Mouse (Mus musculus) cerebellum, postnatal 14 days (tissue): ENCODE measurements around the gene Anln.
A peak's percentile ranks its signal among the peaks of the same experiment; 100 is the strongest.
"Not testable (repeated sequence)": the region's sequence is repeated elsewhere in the genome, so short reads cannot be mapped to it uniquely, and the experiment has no call there.

Experiments
- DNase-seq, 2 experiments: peaks; one replicate each; pipeline ENCODE4 v3.0.0; 2021; ENCODE audit warnings: mixed read lengths in 2 of 2

The Anln gene

DNA sequence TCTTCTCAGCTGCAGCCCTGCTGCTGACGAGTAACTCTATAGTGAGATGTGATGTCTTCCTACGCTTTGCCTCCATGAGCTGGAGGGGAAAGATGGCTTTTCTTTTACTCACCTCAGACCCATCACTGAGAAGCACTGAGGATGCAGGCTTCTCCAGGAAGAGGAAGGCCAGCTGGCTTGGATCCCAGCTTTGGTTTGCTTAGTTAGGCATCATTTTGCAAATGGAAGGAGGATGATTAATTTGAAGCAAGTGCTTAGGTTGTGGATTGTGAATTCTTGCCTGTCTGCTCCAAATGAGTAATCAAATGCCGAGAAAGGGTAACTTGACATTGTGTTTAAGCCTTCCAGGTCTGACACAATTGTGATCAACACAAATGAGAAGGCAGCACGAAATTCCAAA lies 10.0 kb upstream of the Anln start:
- DNase-seq, result peak; percentile 35 to 40

DNA sequence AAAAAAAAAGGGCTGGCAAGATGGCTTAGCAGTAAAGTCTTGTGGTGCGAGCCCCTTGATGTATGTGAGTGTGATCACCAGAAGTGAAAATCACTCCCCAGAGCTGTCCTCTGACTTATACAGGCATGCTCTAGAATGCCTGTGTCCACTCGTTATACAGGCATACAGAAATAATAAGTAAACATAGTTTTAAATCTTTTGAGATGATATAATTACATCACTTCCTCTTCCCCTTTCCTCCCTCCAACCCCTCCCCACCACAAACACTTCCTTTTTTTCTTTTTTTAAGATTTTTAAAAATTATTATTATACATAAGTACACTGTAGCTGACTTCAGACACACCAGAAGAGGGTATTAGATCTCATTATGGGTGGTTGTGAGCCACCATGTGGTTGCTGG lies 5.7 kb upstream of the Anln start:
- no peak for DNase-seq

DNA sequence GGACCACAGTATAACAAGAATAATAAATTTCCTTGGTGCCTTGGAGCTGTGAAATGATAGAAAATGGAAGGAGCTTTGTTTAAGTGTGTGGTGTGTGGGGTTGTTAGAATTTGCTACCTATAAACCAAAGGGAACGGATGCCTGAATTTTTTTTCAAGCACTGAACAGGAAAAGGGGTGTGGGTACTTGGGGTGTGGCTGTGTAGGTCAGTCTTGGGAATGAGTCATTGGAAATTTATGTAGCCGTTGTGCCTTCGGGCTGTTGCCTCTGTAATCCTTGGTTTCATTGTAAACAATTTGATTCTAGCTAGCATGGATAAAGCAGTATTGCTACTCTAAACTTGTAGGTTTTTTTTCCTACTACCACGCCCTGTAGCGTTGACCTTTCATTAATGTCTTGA lies 1.4 kb upstream of the Anln start:
- no peak for DNase-seq

DNA sequence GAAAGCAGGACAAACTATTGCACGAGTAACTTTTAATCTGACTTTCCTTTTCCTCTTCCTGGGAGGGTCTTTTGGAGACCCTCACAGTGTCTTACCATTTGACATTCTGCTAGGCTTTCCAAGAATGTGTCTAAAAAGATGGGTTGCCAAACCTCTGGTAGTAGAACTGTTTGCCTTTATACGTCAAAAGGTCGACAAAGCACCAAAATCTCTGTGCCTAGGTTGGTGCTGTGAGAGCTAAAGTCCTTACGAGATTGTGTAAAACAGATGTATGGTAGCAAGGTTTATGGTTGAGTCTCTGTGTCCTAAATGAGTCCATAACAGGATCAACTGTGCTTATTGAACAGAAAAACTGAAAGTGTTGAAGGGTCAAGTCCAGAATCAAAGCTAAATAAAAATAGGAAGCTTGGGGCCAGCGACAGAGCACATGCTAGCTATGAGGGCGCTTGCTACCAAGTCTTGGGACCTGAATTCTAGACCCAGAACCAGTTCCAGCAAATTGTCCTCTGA lies 803 bp upstream of the Anln start:
- no peak for DNase-seq

DNA sequence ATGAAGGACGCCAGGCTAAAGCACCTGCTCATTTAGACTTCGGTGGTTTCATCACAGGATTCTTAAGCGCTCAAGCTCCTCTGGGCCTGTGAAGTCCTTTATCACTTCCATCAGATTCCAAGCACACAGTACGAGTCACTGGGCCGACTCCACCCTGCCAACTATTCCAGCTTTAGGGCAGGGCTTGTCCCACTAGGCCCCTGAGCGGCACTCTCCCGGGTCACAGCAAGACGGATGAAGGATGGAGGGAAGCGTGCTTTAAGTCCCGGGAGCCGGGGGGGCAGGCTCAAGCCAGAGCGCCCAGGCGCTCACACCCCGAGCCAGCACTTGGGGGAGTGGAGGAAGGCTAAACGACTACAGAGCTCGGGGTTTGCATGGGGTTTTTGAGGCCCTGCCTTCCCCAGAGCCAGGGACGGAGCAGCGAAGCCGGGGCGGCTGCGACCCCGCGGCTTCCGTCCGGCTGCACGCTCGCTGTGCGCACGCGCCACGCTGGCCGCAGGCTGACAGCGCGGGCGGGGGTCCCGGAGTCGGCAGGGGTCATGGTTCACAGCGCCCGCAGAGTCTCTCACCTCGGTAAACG lies 497 bp downstream of the Anln start:
- peak; percentile 13 to 22 for DNase-seq

DNA sequence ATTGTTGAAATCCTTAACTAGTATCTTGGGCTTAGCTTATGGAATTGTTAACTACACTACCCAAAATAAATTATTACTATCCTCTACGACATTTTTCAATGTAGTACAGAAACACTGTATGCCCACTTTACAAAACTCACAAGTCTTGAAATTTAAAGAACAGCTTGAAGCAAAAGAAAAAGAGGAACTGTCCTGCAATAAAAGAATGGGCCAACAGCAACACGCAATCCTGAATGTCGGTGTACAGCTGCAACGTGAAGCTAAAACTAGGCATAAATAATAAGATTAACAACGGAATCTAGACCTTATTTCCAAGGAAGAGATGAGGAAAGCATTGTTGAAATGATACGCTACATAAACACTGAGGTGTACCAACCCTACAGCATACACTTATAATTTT lies 1.1 kb downstream of the Anln start:
- no peak for DNase-seq

DNA sequence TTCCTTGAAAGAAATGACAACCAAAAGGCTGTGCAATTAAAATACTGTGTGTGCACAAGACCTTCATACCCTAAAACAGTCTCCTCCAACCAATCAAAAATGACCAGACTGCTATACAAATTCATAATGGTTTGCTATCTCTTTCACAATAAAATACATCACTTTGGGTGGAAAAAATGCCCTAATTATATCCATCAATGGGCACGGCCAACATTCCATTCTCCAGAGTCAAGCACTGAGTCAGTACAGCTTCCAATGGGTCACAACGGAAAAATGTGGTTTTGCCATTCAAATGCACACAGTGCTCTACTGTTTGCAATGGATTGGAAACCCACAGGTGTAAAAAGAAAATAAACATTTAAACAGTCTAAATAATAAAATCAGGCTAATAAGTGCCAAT lies 3.1 kb downstream of the Anln start:
- DNase-seq, result no peak

DNA sequence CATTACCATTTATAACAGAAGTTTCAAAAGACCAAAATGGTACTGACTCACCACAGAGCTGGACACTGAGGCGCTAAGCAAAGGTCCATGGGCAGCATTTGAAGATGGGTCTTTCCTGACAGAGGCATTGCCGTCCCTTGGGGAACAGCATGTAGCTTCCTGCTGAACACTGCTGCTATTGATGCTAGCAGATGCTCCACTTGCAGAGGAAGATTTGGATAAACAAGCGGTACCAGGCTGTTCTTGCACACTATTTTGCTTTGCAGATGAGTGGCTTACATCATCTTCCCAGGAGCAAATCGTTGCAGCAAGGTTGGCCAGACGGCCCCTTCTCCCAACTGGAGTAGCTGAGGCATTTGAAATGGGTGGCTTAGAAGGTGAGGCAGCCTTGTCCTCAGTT lies 12.9 kb downstream of the Anln start:
- no peak for DNase-seq

DNA sequence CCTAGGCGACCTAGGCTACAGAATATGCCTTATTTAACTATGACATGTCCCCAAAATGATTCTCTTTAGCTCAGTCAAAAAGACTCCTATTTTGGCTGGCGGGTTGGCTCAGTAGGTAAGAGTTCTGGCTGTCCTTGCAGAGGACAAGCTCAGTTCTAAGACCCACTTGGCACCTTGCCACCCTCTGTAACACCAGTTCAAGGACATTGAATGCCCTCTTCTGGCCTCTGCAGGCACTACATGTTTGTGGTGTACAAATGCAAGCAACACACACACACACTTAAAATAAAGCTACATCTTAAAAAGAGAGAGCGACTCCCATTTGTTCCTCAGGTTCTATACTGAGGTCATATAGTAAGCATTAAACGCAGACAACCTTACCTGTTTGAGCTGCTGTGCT lies 16.2 kb downstream of the Anln start:
- peak; percentile 7 to 55 for DNase-seq

DNA sequence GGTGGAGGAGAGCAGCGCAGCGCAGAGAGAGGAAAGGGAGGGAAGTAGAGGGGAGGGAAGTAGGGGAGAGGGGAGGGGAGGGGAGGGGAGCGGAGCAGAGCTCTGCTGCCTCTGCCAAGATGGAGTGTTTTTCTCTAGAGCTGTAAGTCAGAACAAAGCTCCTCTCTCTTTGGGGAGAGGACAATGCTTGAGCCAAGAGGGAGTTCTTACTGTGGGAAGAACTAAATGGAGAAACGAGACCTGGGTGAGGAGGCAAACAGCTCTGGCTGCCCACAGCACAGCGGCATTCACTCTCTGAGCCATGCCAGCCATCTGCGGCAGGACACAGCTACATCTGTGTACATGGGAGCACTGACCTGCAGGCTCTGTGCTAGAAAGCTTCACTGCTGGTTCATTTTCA lies 21.0 kb downstream of the Anln start:
- no peak for DNase-seq

DNA sequence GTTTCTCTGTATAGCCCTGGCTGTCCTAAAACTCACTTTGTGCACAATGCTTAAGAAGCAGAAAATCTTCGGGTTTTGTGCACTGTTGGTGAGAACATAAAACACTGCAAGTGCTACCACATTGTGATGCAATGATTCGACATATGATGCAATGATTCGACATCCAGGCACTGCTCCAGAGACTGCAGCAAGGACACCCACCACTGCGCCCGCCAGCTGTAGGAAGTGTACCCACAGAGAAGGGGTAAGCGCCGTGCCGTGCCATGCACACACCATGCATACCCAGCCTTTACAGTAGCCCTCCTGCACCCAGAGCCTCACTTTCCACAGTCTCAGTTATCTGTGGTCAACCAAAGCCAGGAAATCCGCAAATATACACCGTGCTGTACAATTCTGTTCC lies 22.4 kb downstream of the Anln start:
- DNase-seq, result no peak

DNA sequence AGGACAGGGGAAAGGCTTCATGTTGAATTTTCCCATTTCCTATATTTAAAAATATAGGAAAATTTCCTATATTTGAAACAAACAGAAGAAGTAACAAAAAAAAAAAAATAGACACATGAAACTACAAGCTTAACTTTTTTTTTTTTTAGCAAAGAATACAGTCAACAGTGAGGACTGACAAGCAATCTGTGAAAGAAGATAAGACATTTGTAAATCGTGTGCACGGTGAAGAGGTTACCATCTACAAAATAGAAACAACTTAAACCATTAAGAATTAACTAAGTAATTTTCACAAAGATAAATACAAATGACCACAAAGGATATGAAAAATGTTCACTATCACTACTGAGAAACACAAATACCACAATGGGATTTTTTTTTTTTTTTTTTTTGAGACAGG lies 22.8 kb downstream of the Anln start:
- no peak for DNase-seq

DNA sequence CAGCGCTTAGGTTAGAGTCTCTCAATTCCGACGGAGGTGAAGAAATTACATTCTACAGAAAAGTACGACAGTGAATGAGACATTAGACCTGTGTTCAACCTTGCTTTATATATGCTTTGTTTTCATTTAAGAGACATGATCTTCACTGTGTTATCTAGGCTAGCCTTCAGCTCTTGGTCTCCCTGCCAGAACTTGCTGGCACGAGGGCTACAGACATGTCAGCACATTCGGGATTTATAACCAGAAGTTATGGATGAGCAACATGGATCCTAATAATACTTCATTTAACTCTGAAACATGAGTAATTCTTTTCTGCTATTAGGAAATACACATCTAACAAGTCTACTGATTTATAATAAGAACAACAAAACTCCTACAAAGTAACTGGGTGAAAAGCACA lies 28.1 kb downstream of the Anln start:
- no peak for DNase-seq

DNA sequence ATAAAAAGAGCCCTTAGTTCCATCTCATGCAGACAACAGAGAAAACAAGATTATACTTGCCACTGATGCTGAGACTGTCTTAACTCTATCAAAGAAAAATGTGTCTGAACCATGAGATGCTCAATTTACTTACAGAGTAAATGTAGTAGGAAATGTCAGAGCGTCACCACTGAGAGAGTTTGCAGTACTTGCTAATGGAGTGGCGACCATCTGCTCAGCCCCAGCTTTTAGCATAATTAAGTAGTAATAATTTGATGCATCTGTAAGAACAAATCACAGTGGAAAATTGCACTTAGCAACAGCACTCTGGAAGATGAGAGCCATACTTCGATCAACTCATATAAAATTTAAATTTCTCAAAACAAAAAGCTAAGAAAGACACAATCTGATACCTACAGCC lies 33.1 kb downstream of the Anln start:
- no peak for DNase-seq

DNA sequence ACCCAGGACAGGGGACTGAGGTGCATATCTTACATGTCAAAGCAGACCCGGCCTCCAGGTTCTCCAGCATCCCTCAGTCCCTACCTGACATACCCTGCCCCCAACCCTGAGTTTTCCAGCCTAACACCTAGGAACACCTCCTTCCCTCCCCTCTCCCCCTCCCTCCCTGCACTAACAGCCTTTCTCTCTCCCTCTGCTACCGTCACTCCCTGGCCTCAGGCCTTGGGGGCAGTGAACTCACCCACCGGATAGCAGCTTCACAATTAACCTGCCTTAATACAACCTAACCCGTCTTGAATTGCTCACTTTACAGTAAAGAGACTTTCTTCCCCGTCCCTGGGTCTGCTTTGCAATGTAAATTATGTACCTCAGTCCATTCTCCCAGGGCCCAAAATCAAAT lies 35.1 kb downstream of the Anln start:
- DNase-seq, result no peak

DNA sequence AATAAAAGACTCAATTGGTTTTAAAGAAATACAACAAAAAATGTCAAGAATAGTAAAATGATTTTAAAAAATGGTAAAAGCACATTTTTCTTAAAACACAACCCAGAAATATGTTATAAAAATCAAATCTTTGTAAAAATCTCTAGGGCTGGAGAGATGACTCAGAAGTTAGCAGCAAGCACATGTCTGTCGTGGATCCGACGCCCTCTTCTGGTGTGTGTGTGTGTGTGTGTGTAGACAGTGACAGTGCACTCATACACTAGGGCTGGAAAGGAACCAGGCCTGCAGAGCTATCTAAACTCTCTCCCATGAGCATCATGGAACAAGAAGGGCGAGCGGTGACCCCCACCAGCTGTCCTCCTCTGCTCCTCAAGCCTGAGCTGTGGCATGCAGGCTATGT lies 35.5 kb downstream of the Anln start:
- no peak for DNase-seq

DNA sequence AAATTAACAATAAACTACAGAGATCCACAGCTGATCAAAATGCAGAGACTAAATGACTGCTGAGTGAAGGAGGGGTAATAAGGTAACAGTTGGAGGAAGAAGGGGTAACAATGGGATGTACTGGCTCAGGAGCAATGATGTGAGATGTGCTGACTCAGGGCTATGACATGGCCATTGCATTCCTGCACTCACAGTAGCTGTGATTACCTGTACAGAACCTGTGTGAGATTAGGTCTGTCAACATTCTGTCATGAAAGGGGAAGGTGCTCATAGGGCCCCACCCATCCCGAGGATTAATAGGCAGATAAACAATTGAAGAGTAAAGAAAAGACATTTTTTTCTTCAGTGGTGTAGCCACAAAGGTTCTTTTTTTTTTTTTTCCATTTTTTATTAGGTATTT lies 48.7 kb downstream of the Anln start:
- no peak for DNase-seq

DNA sequence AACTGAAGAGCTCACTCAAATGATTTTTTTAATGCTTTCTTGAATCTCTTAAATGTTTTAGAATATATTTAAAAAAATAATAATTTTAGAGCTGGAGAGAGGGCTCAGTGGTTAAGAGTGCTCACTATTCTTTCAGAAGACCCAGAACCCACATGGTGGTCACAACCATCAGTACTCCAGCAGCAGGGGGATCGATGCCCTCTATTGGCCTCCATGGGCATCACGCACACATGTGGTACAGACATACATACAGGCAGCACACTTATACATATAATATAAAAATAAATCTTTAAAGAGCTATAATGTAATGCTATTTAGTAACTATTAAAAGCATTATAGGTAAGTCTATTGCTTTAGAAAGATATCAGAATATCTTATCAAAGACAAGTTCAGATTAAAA lies 51.8 kb downstream of the Anln start:
- DNase-seq, result no peak

DNA sequence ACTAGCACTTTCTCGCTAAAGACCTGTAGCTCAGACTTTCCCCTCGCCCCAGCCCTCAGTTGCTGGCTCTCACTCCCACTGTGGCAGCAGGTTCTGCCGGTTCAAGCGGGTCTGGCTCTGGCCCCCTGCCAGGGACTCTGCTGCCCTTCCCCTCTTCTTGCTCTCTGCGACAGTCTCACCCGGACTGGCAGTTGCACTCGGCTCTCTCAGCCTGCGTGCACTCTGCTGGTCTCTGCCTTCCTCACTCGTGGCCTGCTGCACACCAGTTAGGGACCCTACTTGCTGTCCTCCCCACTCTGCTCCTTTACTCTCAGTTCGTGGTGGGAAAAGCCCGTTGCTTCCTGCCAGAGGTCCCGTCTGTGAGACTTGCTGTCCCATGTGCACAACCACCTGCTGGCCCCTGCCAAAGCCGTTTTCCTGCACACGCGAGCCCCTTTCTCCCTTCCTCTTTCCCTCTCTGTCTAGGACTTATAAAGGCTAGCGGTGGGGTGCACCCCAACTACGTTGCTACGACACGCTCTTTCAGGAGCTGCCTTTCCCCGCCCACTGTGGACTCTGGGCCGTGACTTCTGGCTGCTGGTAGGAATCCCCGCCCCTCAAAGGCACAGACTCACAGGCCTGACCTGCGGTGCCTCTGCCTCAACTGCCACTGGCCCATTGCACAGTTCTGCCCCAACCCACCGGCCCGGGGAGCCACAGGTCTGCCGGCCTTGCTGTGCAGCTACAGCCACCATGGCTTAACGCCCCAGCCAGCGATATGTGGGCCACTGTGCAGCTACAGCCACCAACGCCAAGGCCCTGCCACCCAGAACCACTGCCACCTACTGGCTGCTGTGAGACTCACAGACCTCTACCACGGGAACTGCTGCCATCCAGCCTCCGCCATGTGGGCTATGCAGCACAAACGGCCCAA lies 61.3 kb downstream of the Anln start:
- DNase-seq, result peak; percentile 91 to 94

DNA sequence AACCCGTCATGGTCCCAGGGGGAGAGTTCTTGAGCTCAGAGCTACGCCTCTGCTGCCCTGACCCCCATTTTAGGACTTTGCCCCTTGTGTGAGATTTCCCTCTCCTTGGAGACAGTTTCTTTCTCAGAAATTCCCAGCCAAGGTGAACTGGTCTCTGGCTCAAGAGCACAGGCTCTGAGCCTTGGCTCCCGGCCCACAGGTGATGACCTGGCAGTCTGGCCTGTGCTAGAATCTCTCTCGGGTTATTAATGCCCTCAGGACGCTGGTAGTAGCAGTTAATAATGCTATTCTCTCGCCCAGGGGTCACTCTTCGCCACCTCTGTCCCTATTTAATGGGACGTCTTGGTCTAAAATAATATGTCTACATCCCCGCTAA lies 61.9 kb downstream of the Anln start:
- peak; percentile 53 to 57 for DNase-seq

DNA sequence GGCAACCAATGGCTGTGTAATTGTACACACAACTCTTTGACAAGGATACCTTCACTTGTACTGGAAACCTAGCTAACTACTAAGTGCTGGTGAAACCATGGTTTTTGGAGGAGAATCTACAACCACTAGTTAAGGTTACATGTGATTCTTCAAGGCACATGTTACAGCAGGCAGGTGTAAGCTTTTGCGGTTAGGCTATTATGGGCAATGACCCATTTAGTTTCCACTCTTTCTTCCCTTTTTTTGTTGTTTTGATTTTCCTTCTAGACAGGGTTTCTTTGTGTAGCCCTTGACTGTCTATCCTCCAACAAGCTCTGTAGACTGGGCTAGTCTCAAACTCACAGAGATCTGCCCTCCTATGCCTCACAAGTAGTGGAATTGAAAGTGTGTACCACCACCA lies 64.4 kb downstream of the Anln start:
- no peak for DNase-seq

DNA sequence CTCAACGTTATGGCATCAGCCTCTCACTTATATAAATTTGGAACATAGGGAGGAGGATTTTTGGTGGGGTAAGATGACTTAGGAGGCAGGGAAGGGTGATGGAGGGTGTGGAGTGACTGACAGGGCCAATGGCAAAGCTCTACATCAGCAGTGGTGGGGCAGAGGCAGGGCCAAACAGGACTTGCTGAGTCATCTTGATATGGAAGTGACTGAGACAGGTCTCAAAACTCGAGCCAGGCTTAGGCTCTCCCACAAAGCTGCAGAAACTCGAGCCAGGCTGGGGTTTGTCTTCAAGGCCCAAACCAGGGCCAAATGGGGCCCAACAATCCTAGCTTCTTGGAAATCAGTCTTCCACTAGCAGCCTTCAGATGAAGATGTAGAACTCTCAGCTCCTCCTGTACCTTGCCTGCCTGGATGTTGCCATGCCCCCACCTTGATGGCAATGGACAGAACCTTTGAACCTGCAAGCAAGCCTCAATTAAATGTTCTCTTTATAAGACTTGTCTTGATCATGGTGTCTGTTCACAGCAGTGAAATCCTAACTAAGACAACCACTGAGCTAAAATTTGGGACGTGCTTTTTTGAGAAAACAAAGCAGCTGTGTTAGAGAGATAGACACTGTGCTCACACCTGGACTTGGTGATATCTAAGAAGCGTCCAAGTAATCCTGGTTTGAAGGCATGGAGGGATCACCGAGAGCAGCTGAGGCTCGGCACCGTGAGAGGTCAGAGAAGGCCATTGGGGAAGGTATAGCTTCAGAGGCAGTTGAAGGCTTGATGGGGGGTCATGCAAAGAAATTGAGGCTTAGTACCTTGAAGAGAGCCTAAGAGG lies 66.4 kb downstream of the Anln start:
- DNase-seq, result no peak

DNA sequence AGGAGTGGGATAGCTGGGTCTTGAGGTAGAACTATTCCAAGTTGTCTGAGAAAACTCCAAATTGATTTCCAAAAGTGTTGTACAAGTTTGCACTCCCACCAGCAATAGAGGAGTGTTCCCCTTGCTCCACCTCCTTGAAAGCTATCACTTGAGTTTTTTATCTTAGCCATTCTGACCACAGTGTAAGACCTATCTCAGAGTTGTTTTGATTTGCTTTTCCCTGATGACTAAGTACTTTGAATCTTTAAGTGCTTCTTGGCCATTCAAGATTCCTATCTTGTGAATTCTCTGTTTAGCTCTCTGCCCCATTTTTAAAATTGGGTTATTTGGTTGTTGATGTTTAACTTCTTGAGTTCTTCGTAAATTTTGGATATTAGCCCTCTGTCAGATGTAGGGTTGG lies 69.9 kb downstream of the Anln start:
- no peak for DNase-seq

DNA sequence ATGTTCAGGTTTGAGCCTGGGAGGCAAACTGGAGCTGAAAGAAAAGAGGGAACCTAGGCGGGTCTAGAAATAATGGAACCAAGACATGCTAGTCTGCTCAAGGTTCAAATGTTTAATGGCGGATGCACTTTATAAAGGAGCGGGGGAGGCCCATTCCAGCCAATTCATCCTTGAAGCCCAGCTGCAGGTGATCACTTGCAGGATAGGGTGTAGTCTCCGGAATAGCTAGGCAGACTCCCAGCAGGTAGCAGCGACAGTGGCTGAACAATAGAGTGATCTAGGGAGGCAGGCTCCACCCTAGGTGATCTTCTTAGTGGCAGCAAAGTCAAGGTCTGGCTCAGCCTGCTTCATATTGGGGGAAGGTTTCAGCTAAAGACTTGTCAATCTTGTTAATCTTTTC lies 72.9 kb downstream of the Anln start:
- DNase-seq, result not testable (repeated sequence)
